Mouse (Mus musculus): ENCODE measurements around the gene Stambp. TPM values are rescaled to one million over a fixed set of nuclear protein-coding genes. Genes with fewer than 3 reads are reported as not detected.

Stambp gene
- polyA plus RNA-seq, 2 experiments = 20.3 to 30.2 TPM

DNA sequence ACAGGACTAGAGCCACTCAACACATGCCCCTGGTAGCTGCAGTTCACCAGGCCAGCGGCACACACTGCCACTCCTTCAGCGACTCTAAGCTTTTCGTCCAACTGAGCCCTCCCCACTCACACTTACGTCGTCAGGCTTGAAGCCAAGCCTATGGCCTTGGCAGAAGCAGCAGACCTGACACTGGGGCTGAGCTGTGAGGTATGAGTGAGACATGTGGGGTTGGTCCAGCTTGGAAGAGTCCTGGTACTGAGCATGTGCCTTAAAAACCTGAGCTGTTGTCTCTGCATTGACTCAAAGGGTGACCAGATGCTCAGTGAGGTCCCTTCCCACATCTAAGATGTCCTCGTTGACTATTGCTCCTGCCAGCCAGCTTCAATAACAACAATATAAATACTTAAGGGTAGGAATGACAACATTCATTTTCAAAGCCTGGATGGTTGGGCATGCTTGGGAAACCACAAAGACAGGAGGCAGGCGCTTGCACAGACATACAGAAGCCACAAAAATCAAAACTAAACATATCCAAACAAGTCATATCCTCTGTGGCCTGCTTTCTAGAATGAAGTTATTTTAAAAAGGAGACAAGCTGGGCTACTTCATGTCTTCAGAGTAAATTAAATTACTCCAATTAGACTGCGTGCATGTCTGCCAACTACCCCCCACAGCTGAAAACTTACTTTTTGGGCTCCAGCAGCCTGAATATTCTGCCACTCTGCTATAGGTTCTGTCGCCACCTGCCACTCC lies 76.3 kb downstream of the Stambp start:
- no peak overlapping the region for H3K27ac ChIP-seq (replicated peaks; ENCODE audit: low read depth, low read length)
- H3K4me3 ChIP-seq (replicated peaks; ENCODE audit: low read length) = no peak overlapping the region
- WGBS = 82% methylated on average over 9 of the region's 9 CpGs
- no peak overlapping the region for H3K4me2 ChIP-seq (replicated peaks; ENCODE audit: low read depth, low read length, severe bottlenecking)
- no peak overlapping the region for H3K9ac ChIP-seq (ENCODE audit: low read depth, low read length, severe bottlenecking)
- no peak for DNase-seq (ENCODE audit: low spot score)
- H3K36me3 ChIP-seq (ENCODE audit: control insufficient read depth, insufficient read depth, low read length) = peaks cover 33% of the 10 kb centered on the region
- H3K4me1 ChIP-seq (ENCODE audit: control insufficient read depth, insufficient read depth, low read length) = no peaks in the 10 kb centered on the region
- H3K9me3 ChIP-seq (ENCODE audit: control insufficient read depth, low read length) = no peaks in the 10 kb centered on the region
- H3K27me3 ChIP-seq (ENCODE audit: control insufficient read depth, insufficient read depth, low read length) = no peaks in the 10 kb centered on the region
- ATAC-seq (ENCODE audit: low FRiP score, low read depth) = no peak
- no peak for TF ChIP-seq POLR2A (IDR thresholded peaks at IDR 0.05; ENCODE audit: borderline replicate concordance, extremely low read depth, insufficient read depth, insufficient read length)

Other genes starting within 250 kb of the Stambp start
- gene Mthfd2, start 246.8 kb downstream of the Stambp start, polyA plus RNA-seq (2012; rRNA removed) = 26.3 and 27.3 TPM in 2 replicates
- 35.3 and 38.5 TPM in 2 replicates for gene Mthfd2, start 246.8 kb downstream of the Stambp start, polyA plus RNA-seq (2014; fragmentation: Nextera tagmentation; extraction: Ambion mirVana)
- gene Mob1a, start 246.7 kb downstream of the Stambp start, polyA plus RNA-seq (2012; rRNA removed) = 50.4 and 52.3 TPM in 2 replicates
- 75.8 and 77.9 TPM in 2 replicates for gene Mob1a, start 246.7 kb downstream of the Stambp start, polyA plus RNA-seq (2014; fragmentation: Nextera tagmentation; extraction: Ambion mirVana)
- 26.7 and 55.1 TPM in 2 replicates for gene Bola3, start 223.6 kb downstream of the Stambp start, polyA plus RNA-seq (2012; rRNA removed)
- gene Bola3, start 223.6 kb downstream of the Stambp start, polyA plus RNA-seq (2014; fragmentation: Nextera tagmentation; extraction: Ambion mirVana) = 116 and 129 TPM in 2 replicates
- gene Tet3, start 113.6 kb downstream of the Stambp start, polyA plus RNA-seq (2012; rRNA removed) = 21.1 and 24.9 TPM in 2 replicates
- 44.3 and 49.0 TPM in 2 replicates for gene Tet3, start 113.6 kb downstream of the Stambp start, polyA plus RNA-seq (2014; fragmentation: Nextera tagmentation; extraction: Ambion mirVana)
- gene Dguok, start 65.8 kb downstream of the Stambp start, polyA plus RNA-seq (2012; rRNA removed) = 89.0 and 104 TPM in 2 replicates
- gene Dguok, start 65.8 kb downstream of the Stambp start, polyA plus RNA-seq (2014; fragmentation: Nextera tagmentation; extraction: Ambion mirVana) = 77.0 and 87.0 TPM in 2 replicates
- gene Actg2, start 36.5 kb downstream of the Stambp start, polyA plus RNA-seq (2012; rRNA removed) = 5.1 and 5.3 TPM in 2 replicates
- 5.5 and 5.6 TPM in 2 replicates for gene Actg2, start 36.5 kb downstream of the Stambp start, polyA plus RNA-seq (2014; fragmentation: Nextera tagmentation; extraction: Ambion mirVana)
- not detected in 2 replicates for gene Clec4f, start 83.5 kb upstream of the Stambp start, polyA plus RNA-seq (2012; rRNA removed)
- not detected in 2 replicates for gene Clec4f, start 83.5 kb upstream of the Stambp start, polyA plus RNA-seq (2014; fragmentation: Nextera tagmentation; extraction: Ambion mirVana)
- gene Cd207, start 105.1 kb upstream of the Stambp start, polyA plus RNA-seq (2012; rRNA removed) = not detected in 2 replicates
- gene Cd207, start 105.1 kb upstream of the Stambp start, polyA plus RNA-seq (2014; fragmentation: Nextera tagmentation; extraction: Ambion mirVana) = not detected in 2 replicates
- gene Vax2, start 138.5 kb upstream of the Stambp start, polyA plus RNA-seq (2012; rRNA removed) = 0.70 and 1.1 TPM in 2 replicates
- gene Vax2, start 138.5 kb upstream of the Stambp start, polyA plus RNA-seq (2014; fragmentation: Nextera tagmentation; extraction: Ambion mirVana) = 0.80 and 1.4 TPM in 2 replicates
- gene Atp6v1b1, start 170.3 kb upstream of the Stambp start, polyA plus RNA-seq (2012; rRNA removed) = 0.05 TPM in 2 replicates
- gene Atp6v1b1, start 170.3 kb upstream of the Stambp start, polyA plus RNA-seq (2014; fragmentation: Nextera tagmentation; extraction: Ambion mirVana) = not detected in 2 replicates
- gene Ankrd53, start 189.9 kb upstream of the Stambp start, polyA plus RNA-seq (2012; rRNA removed) = not detected in 2 replicates
- gene Ankrd53, start 189.9 kb upstream of the Stambp start, polyA plus RNA-seq (2014; fragmentation: Nextera tagmentation; extraction: Ambion mirVana) = not detected in 2 replicates
- gene Tex261, start 203.1 kb upstream of the Stambp start, polyA plus RNA-seq (2012; rRNA removed) = 77.4 and 108 TPM in 2 replicates
- 90.2 and 90.4 TPM in 2 replicates for gene Tex261, start 203.1 kb upstream of the Stambp start, polyA plus RNA-seq (2014; fragmentation: Nextera tagmentation; extraction: Ambion mirVana)
- gene Nagk, start 222.3 kb upstream of the Stambp start, polyA plus RNA-seq (2012; rRNA removed) = 37.6 and 38.7 TPM in 2 replicates
- 57.5 and 59.9 TPM in 2 replicates for gene Nagk, start 222.3 kb upstream of the Stambp start, polyA plus RNA-seq (2014; fragmentation: Nextera tagmentation; extraction: Ambion mirVana)